Mouse (Mus musculus): ENCODE measurements around the gene Odaph.

DNA sequence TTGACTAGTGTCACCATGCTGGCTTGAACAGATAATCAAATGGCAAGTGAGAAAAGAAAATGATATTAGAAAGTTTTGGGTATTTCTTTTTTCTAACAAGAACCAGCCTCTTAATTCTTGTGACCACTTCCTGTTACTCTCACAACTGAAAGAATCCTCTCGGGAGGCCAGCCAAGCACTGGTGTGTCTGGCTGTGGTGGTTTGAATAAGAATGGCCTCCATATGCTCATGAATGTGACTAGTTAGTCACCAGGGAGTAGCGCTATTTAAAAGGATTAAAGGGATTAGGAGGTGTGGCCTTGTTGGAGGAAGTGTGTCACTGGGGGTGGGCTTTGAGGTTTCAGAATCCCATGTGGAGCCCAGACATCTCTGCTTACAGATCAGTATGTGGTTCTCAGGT, 1.6 kb upstream of the Odaph start:
- TF ChIP-seq POLR2A (IDR thresholded peaks at IDR 0.05; ENCODE audit: low read depth, low read length): no peak
- TF ChIP-seq CTCF (IDR thresholded peaks at IDR 0.05; ENCODE audit: extremely low read depth, insufficient read depth, insufficient read length, insufficient replicate concordance): no peak

Data from spleen, adult 2 months (tissue).